Mouse (Mus musculus) forebrain, embryonic 15.5 days (tissue): ENCODE measurements around the gene Ipo13. TPM values are rescaled to one million over a fixed set of nuclear protein-coding genes. Genes with fewer than 3 reads are reported as not detected.

Experiments used
- ATAC-seq: fragments of 200-750 bp; cut with Nextera tagmentation; replicated peaks from 2 replicates; pipeline ENCODE4 v1.8.0; 2017; ENCODE audit warnings: mild to moderate bottlenecking, moderate TSS enrichment, moderate library complexity
- H3K27ac ChIP-seq: fragments of 300-500 bp; sonication (generic); replicated peaks from 2 replicates; pipeline ENCODE4 v1.5.1; 2015; ENCODE audit warnings: mild to moderate bottlenecking, inconsistent platforms
- H3K27me3 ChIP-seq: fragments of 300-500 bp; sonication (generic); 2 replicates; pipeline ENCODE4 v1.6.1; 2015; ENCODE audit warnings: inconsistent platforms
- H3K36me3 ChIP-seq: fragments of 300-500 bp; sonication (generic); 2 replicates; pipeline ENCODE4 v1.6.1; 2015; ENCODE audit warnings: mild to moderate bottlenecking, inconsistent platforms
- H3K4me1 ChIP-seq: fragments of 300-500 bp; sonication (generic); 2 replicates; pipeline ENCODE4 v1.6.1; 2015; ENCODE audit warnings: inconsistent platforms
- H3K4me2 ChIP-seq: fragments of 300-500 bp; sonication (generic); replicated peaks from 2 replicates; pipeline ENCODE4 v1.6.1; 2015; ENCODE audit warnings: mild to moderate bottlenecking, inconsistent platforms
- H3K4me3 ChIP-seq: fragments of 300-500 bp; sonication (generic); 2 replicates; pipeline ENCODE4 v1.5.1; 2015; ENCODE audit warnings: mild to moderate bottlenecking, inconsistent platforms
- H3K9ac ChIP-seq: fragments of 300-500 bp; sonication (generic); replicated peaks from 2 replicates; pipeline ENCODE4 v1.6.1; 2015; ENCODE audit warnings: mild to moderate bottlenecking, inconsistent platforms
- H3K9me3 ChIP-seq: fragments of 300-500 bp; sonication (generic); 2 replicates; pipeline ENCODE4 v1.6.1; 2016; ENCODE audit warnings: inconsistent platforms
- WGBS: fragments of 180-500 bp; shearing (Covaris S2); methylation state at CpG from one replicate; pipeline ENCODE4 v1.1.7; 2015; ENCODE audit warnings: mixed read lengths; 5-methylcytosine and 5-hydroxymethylcytosine counted together
- polyA plus RNA-seq: library from polyadenylated mRNA; unstranded; fragments of >200 nt; fragmentation: Nextera tagmentation; extraction: Ambion mirVana; gene quantifications from 2 replicates; pipeline ENCODE4 v1.2.1, GENCODE M21; 2015

The Ipo13 gene
- polyA plus RNA-seq, 1 experiment from 2014 or later, result 69.3 TPM

DNA sequence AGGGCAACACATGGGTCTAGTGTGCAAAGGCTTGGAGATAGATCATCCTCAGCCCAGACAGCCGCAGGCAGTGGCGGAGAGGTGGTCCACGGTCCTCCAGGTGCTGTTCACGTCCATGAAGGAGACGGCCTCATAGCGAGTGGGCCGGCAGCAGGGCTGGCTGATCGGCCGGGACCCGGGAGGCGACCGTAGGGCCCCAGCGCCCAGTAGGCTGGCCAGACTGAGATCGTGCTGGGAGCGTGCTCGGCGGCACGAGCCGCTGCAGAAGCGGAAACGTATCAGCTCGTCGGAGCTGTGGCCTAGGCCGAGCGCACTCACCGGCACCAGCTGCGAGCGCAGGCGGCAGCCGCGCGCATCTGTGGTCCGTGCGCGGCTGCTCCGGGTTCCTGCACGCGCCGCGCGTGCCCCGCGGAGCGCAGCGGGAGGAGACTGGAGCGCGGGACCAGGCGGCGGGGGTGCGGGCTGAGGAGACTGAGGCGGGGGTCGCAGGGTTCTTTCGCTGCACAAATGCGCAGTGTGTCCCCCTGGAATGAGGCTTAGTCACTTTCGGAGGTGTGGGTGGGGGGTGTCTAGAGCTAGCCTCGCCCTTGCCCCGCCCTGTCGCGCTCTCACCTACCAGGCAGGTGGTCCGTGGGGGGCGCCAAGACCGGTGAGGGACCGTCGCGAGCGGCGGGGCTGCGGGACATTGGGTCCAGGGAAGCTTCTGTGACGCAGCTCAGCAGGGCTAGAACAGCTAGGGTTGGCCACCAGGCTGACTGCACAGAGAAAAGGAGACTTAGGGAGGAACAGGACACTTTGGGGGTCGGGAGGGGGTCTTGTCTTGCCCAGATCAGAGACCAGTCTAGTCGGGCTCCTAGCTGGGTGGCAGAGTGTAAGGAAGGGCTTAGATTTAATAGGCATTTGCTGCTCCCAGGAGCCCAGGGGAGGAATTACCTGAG is 12.0 kb upstream of the Ipo13 start:
- ATAC-seq, result peak; percentile 67
- under 1% methylated on average over 70 of the region's 71 CpGs for WGBS
- Histone ChIP-seq H3K27ac (no peak overlapping the region), H3K4me1 (peaks cover 33% of the 10 kb centered on the region), H3K9me3 (no peaks in the 10 kb centered on the region), H3K4me3 (peak overlapping the region; percentile 48), H3K27me3 (peaks cover 52% of the 10 kb centered on the region), H3K9ac (peak overlapping the region; percentile 58), H3K4me2 (peak overlapping the region; percentile 88), H3K36me3 (no peaks in the 10 kb centered on the region)

DNA sequence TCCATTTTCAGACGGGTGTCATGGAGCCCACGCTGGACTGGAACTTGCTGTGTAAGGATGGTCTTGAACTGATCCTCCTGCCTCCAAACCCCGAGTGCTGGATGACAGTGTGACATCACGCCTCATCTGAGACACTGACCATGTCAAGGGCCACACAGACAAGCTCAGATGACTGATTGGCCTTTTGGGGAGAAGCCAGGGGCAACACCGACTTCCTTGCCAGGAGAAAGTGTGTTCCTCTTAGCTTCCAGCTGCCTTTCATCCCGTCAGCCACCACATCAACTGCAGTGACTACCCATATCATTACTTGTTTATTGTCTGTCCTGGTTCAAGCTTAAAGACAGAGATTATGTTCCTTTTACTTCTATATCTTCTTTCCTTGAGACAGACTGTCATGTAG is 10.1 kb upstream of the Ipo13 start:
- H3K36me3 ChIP-seq, result no peaks in the 10 kb centered on the region
- H3K27me3 ChIP-seq, result peaks cover 46% of the 10 kb centered on the region
- WGBS, result 76% methylated on average over 4 of the region's 6 CpGs
- H3K4me1 ChIP-seq, result peaks cover 33% of the 10 kb centered on the region
- H3K9me3 ChIP-seq, result no peaks in the 10 kb centered on the region
- H3K4me2 ChIP-seq, result no peak overlapping the region
- no peak for ATAC-seq
- no peak overlapping the region for H3K4me3 ChIP-seq
- H3K27ac ChIP-seq, result no peak overlapping the region
- no peak overlapping the region for H3K9ac ChIP-seq

DNA sequence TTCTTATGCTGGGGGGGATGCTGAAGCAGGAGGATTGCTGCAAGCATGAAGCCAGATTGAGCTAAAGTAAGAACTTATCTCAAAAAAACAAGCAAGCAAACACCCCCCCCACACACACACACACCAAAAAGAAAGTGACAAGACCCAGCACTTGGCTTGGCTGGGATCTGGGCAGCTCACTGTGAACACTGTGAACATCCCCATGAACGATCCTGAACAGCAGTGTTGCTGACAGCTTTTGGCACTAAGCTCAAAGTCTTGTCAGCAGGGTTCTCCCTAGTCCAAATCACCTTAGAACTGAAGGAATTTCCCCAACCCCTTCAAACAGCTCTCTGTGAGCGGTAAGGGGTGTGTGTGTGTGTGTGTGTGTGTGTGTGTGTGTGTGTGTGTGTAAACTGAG is 8.7 kb upstream of the Ipo13 start:
- Histone ChIP-seq H3K27ac (no peak overlapping the region), H3K4me2 (no peak overlapping the region), H3K36me3 (no peaks in the 10 kb centered on the region), H3K27me3 (peaks cover 32% of the 10 kb centered on the region), H3K9me3 (no peaks in the 10 kb centered on the region), H3K9ac (no peak overlapping the region), H3K4me3 (no peak overlapping the region), H3K4me1 (peaks cover 19% of the 10 kb centered on the region)
- WGBS, result 40% methylated on average over 2 of the region's 2 CpGs
- no peak for ATAC-seq

DNA sequence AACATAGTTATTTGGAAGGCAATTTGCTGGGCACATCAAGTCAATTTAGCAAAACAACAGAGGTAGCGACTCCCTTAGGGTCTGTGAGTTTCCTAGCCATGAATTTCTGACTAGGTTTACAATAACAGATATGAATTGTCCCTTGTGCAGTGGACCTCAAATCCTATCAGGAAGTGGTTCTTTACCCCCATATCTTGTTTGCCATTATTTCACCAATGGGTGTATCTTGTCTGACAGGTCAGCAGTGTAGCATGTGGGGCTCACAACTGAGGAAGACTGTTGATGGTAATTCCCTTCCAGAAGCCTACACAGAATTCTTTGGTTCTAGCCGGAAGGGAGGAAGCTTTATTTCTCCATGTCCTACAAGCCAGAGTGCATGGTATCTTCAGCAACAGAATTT is 6.6 kb upstream of the Ipo13 start:
- no peak overlapping the region for H3K4me2 ChIP-seq
- H3K27me3 ChIP-seq, result peaks cover 14% of the 10 kb centered on the region; the same call in 1 of the 2 replicates
- no peak overlapping the region for H3K4me3 ChIP-seq
- no peaks in the 10 kb centered on the region for H3K36me3 ChIP-seq
- no peak overlapping the region for H3K27ac ChIP-seq
- peaks cover 3% of the 10 kb centered on the region; the same call in 1 of the 2 replicates for H3K4me1 ChIP-seq
- WGBS, result 94% methylated on average over 2 of the region's 2 CpGs
- H3K9ac ChIP-seq, result no peak overlapping the region
- no peak for ATAC-seq
- H3K9me3 ChIP-seq, result no peaks in the 10 kb centered on the region

DNA sequence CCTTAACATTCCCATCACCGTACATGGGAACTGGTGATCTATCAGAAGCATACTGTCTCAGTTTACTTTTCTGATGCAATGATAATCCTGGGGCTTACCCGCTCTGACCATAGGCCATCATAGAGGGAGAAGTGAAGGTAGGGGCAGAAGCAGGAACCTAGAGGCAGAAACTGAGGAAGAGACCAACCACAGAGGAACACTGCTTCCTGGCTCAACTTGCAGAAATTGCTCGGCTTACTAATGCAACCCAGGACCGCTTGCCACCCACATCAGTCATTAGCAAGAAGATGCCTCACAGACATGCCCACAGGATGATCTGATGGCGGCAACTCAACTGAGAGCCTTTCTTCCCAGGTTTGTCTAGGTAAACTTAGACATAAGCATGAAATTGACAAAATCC is 4.0 kb upstream of the Ipo13 start:
- Histone ChIP-seq H3K27ac (no peak overlapping the region), H3K4me1 (peaks cover 15% of the 10 kb centered on the region), H3K27me3 (no peaks in the 10 kb centered on the region), H3K36me3 (no peaks in the 10 kb centered on the region), H3K9me3 (no peaks in the 10 kb centered on the region), H3K4me2 (no peak overlapping the region), H3K9ac (no peak overlapping the region), H3K4me3 (no peak overlapping the region)
- no peak for ATAC-seq
- 91% methylated on average over 5 of the region's 5 CpGs for WGBS

DNA sequence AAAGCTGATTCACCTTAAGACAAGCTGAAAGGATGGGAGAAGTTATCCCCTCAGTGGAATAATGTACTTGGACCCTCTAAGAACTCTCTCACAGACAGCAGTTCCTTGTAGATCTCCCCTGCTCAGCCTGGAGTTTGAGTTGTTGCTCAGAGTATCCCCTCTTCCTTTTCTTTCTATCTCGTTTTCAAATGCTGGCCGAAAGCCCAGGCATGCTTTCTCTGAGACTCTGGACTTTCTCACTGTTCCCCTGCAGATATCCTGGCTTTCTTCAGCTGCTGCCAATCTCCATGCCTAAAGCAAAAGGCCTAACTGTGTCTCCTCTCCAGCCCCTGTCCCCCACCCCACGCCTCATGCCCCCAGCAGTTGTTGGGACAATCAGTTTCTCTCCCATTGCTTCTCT is 3.5 kb upstream of the Ipo13 start:
- Histone ChIP-seq H3K9me3 (no peaks in the 10 kb centered on the region), H3K4me1 (peaks cover 20% of the 10 kb centered on the region), H3K27me3 (no peaks in the 10 kb centered on the region), H3K27ac (no peak overlapping the region), H3K36me3 (no peaks in the 10 kb centered on the region), H3K4me2 (no peak overlapping the region), H3K4me3 (no peak overlapping the region), H3K9ac (no peak overlapping the region)
- ATAC-seq, result no peak
- WGBS, result 47% methylated on average over 3 of the region's 3 CpGs

DNA sequence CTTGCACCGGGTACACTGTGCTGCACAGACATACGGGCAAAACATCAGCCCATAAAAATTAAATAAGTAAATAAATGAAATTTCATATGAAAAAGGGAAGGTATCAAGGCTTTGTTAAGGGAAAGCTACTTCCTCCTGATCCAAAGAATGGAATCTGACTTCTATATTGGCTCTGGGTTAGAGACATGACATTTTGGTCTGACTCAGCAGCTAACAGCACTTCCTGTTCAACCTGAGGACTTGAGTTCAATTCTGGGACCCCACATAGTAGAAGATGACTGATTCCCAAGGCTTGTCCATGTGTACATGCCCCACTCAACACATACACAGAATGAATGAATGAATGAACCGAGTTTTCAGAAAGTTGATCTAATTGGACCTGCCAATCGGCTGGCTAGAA is 3.0 kb upstream of the Ipo13 start:
- no peak overlapping the region for H3K4me2 ChIP-seq
- no peaks in the 10 kb centered on the region for H3K36me3 ChIP-seq
- H3K4me3 ChIP-seq, result no peak overlapping the region
- no peak overlapping the region for H3K9ac ChIP-seq
- no peaks in the 10 kb centered on the region for H3K9me3 ChIP-seq
- H3K27ac ChIP-seq, result no peak overlapping the region
- no peak for ATAC-seq
- peaks cover 24% of the 10 kb centered on the region for H3K4me1 ChIP-seq
- WGBS, result 94% methylated on average over 4 of the region's 4 CpGs
- H3K27me3 ChIP-seq, result no peaks in the 10 kb centered on the region

DNA sequence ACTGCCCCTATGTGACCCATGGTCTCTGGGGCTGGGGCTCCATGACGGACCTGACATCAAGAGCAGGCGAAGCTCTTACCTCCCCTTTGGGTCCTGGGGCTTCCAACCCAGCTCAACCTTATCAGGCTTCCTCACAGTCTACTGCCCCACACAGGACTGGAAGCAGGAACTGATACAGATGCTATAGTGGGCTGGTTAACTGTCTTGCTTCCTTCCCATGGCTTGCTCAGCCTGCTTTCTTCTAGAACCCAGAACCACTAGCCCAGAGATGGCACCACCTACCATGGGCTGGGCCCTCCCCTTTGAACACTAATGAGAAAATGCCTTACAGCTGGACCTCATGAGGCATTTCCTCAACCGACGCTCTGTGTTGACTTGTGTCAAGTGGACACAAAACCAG is 2.6 kb upstream of the Ipo13 start:
- no peaks in the 10 kb centered on the region for H3K9me3 ChIP-seq
- no peak overlapping the region for H3K9ac ChIP-seq
- no peak for ATAC-seq
- no peak overlapping the region for H3K4me3 ChIP-seq
- H3K27ac ChIP-seq, result no peak overlapping the region
- H3K4me1 ChIP-seq, result peaks cover 29% of the 10 kb centered on the region
- no peaks in the 10 kb centered on the region for H3K36me3 ChIP-seq
- H3K4me2 ChIP-seq, result no peak overlapping the region
- WGBS, result 96% methylated on average over 4 of the region's 4 CpGs
- H3K27me3 ChIP-seq, result no peaks in the 10 kb centered on the region

DNA sequence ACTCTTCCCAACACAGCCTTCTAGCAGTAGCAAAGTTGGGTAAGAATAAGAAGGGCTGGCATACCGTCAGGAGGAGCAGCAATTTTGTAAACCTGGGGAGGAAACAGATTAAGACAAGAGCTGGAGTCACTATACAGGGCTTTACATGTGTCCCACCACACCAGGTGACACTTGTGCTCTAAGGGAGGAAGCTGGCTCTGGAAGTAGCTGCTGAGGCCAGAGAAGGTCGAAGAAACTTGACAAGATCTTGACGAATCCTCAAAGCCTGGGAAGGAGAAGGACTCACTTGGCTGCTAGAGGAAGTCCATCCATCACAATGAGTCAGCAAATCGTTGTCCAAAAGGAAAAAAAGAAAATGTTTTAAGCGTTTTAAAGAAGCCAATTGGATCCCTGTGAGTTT is 1.6 kb upstream of the Ipo13 start:
- no peaks in the 10 kb centered on the region for H3K9me3 ChIP-seq
- peaks cover 39% of the 10 kb centered on the region for H3K4me1 ChIP-seq
- peak overlapping the region; percentile 100; the same call in 1 of the 2 replicates for H3K4me2 ChIP-seq
- ATAC-seq, result no peak
- H3K9ac ChIP-seq, result no peak overlapping the region
- 0 out of 2 replicates have a peak, but pooled peaks cover 7% of the 10 kb centered on the region for H3K36me3 ChIP-seq
- no peak overlapping the region for H3K27ac ChIP-seq
- H3K27me3 ChIP-seq, result no peaks in the 10 kb centered on the region
- WGBS, result 94% methylated on average over 5 of the region's 5 CpGs
- no peak overlapping the region for H3K4me3 ChIP-seq

DNA sequence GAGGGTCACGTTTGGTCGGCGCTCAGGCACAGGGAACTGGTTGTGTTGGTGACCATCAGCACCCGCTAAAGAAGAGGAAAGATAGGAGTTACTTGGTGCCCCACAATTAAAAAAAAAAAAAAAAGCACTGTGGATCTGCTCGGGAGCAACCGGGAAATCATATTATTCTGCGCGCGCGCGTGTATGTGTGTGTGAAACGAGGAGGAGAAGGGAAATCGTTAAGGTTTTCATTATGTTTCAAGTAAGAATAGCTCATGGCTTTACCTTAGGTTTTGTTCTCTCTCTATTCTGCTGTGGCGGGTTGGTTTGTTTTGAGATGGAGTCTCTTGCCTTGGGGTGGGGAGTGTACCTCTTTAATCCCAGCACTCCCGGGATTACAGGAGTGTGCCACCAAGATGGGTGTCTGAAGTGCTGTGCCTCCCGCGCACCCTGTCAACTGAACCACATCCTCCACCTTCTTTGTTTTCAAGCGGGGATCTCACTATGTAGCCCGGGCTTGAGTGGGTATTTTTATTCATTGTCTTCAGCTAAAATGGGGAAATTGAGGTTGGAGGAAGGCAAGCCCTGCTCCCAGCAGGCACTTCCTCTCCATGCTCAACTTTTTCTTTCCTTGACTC is 798 bp upstream of the Ipo13 start:
- WGBS, result 4% methylated on average over 19 of the region's 19 CpGs
- H3K36me3 ChIP-seq, result peaks cover 13% of the 10 kb centered on the region; the same call in 1 of the 2 replicates
- no peak for ATAC-seq
- peak overlapping the region; percentile 90 for H3K4me3 ChIP-seq
- H3K4me1 ChIP-seq, result peaks cover 46% of the 10 kb centered on the region
- H3K9ac ChIP-seq, result peak overlapping the region; percentile 92
- H3K4me2 ChIP-seq, result peak overlapping the region; percentile 100
- H3K9me3 ChIP-seq, result no peaks in the 10 kb centered on the region
- H3K27ac ChIP-seq, result peak overlapping the region; percentile 86
- no peaks in the 10 kb centered on the region for H3K27me3 ChIP-seq

DNA sequence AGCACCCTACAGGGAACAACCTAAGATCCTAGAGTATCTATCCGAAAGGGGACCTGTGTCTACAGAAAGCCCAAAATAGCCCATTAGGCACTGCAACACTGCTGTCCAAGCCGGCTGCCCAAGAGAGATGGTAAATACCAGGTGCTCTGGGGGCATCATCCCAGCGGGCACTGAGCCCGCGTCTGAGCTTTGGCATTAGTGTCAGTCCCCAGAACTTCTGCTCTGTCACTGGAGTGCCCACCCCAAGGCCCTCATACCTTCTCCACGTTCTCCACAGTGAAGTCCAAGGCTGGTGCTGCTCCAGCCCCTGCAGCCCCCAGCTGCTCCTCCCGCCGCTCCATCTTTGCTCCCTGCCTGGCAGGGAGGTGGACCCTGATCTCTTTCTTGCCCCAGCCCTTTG is 768 bp downstream of the Ipo13 start:
- Histone ChIP-seq H3K4me3 (peak overlapping the region; percentile 90), H3K9ac (peak overlapping the region; percentile 92), H3K9me3 (no peaks in the 10 kb centered on the region), H3K27me3 (no peaks in the 10 kb centered on the region), H3K27ac (peak overlapping the region; percentile 86), H3K4me1 (peaks cover 61% of the 10 kb centered on the region), H3K4me2 (peak overlapping the region; percentile 100), H3K36me3 (peaks cover 13% of the 10 kb centered on the region; the same call in 1 of the 2 replicates)
- ATAC-seq, result 0 out of 2 replicates have a peak, but pooled peaks have one; percentile 0
- WGBS, result 15% methylated on average over 8 of the region's 8 CpGs

DNA sequence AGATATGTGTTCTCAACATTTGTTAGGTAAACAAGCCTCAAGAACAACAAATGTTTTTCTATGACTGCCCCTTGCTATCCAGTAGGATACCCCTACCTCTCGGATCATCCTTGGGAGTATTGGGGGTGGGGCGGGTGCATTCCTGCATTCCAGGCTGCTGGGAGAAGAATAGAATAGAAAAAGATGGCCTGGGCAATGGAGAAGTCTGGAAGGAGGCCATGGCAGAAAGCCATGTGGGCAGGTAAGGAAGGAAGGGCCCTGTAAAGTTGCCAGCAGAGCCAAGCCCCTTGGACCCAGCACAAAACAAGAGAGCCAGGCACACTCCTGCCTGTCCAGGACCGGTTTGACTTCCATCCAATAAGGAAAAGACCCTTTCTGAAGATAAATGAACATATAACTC is 1.4 kb downstream of the Ipo13 start:
- no peak for ATAC-seq
- peak overlapping the region; percentile 92 for H3K9ac ChIP-seq
- H3K4me2 ChIP-seq, result peak overlapping the region; percentile 100
- peaks cover 67% of the 10 kb centered on the region for H3K4me1 ChIP-seq
- H3K36me3 ChIP-seq, result peaks cover 13% of the 10 kb centered on the region; the same call in 1 of the 2 replicates
- H3K27ac ChIP-seq, result peak overlapping the region; percentile 86; the same call in 1 of the 2 replicates
- H3K4me3 ChIP-seq, result peak overlapping the region; percentile 90
- H3K9me3 ChIP-seq, result no peaks in the 10 kb centered on the region
- no peaks in the 10 kb centered on the region for H3K27me3 ChIP-seq
- 42% methylated on average over 3 of the region's 3 CpGs for WGBS
